Mouse (Mus musculus): ENCODE results near the gene Cyp2j5.

DNA sequence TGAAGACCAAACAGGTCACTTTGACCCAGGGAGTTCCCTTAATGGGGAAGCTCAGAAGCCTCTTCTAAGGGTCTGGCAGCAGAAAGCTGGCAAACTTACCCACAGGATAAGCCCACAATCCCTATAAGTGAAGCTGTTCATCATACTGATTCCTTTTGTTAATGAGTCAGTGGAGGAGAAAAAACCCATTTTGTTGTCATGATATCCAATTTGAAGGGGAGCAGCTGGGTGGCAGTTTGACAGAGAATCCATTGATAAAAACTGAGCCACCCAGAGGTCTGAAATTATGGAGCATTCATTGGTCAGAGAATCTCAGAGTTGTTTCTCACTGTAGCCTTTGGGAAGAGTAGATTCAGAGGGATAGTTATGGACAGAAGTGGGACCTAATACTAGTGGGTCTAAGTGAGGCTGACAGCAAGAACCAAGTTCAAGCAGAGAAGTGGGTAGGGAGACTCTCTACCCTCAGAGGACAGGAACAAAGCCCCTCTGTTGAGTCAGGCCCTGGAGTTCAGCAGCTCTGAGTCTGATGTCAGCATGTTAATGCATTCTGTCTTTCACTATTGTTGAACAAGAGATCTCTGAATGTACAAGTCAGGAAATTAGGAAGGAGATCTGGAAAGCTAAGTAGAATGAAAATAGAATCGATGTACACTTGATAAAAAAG lies 82.4 kb downstream of the Cyp2j5 start:
- TF ChIP-seq POLR2A (IDR thresholded peaks at IDR 0.05; ENCODE audit: insufficient read depth, low read length) (no peak), CTCF (IDR thresholded peaks at IDR 0.05; ENCODE audit: low read depth, low read length) (no peak), EP300 (IDR thresholded peaks at IDR 0.05; ENCODE audit: insufficient read depth, low read depth, low read length) (no peak)
